Mouse (Mus musculus) embryo, embryonic 10 days (tissue): ENCODE data around the gene Trappc11.
"Not testable (repeated sequence)": the region's sequence is repeated elsewhere in the genome, so short reads cannot be mapped to it uniquely, and the experiment has no call there.

Source experiments
- DNase-seq: peaks from one replicate; pipeline ENCODE4 v3.0.0-alpha.2; 2015; ENCODE audit warnings: low spot score

The Trappc11 gene

GRCm38 (mm10) chr8:47482354-47483071, 50.8 kb downstream of the Trappc11 start:
- DNase-seq: no peak

GRCm38 (mm10) chr8:47480039-47480438, 53.2 kb downstream of the Trappc11 start:
- no peak for DNase-seq

DNA sequence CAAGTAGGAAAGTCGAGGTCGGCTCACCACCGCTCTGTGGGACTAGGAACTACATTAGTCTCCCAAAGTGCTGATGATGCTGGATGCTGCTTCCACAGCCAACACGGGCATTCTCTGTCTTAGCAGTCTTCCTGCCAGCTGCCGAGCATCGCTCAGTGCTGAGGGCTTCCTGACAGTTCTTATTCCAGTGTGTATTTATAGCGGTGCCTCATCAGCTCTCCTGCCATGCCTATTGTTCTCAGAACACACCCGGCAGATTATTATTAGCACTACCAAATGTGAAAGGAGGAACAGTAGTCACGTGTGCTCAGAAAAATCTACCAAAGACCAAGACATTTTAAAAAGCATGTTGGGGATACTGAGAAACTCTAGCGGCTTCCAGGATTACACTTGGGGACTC, 71.6 kb downstream of the Trappc11 start:
- DNase-seq: peak; percentile 15

GRCm38 (mm10) chr8:47459216-47459749, 74.0 kb downstream of the Trappc11 start:
- no peak for DNase-seq

DNA sequence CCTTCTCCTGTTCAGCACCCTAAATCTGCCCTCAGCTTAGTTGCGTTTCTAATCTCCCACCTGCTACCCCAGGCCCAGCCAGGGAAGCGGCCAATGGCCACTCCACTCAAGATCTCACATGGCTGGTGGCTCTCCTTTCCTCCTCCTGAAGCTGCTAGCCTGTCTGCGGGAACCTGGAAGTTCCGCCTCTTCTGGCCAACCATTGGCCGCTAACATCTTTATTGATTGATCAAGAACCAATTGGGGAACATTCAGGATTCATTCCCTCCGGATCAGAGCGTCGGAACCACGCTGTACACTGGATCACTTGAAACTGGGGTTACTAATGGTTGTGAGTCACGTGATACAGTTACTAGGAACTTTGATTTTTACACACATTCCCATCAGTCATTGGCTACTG, 74.7 kb downstream of the Trappc11 start:
- DNase-seq: no peak

DNA sequence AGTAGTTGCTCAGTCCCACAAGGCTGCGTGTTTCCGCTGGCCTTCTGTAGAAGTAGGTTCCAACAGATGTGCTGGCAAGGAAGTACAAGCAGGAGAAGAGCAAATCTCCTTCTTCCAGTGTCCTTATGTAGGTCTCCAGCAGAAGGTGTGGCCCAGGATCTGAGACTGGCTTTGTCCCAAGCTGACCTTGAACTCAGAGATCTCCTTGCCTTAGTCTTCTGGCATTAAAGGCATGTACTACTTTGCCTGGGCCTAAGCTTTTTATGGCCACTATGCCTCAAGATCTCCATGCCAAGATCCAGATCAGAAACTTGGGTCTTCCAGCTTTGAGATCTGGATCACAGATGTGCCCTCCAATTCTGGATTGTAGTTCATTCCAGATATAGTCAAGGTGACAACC, 84.1 kb downstream of the Trappc11 start:
- DNase-seq: not testable (repeated sequence)

DNA sequence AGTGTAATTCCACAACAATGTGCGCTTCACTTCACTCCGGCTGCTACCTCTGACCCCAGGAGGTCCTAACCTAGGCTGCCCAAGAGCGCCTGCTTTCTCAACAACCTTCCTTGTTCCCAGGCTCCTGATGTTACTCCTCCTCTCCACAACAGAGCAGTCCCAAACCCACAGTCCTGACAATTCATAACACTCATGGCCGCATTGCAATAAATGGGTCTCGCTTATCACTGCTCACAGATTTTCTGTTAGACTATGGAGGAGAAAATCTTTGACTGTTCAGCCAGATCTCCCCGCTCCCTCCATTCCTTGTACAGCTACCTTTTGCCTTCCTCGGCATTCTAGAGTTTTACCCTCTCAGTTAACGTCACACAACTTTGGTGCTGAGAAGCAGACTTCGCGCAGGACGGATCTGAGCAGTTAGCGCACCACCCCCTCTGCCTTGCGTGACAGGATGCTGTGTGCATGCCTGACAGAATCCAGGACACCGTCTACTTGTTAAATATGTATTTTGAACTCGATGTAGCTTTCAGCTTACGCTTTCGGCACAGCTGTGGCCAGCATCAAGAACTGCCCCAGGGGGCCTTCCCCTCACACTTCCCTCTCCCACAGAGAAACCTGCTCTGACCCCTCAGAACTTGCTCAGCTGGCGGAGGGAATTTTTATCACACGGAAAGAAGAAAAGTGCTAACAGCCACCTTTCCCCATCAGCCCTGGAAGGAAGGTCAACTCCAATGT, 86.8 kb downstream of the Trappc11 start, which contains the start of gene Stox2:
Gene Stox2 (minus strand): TSS at position 51 of the 735 bp plus-strand sequence.
- DNase-seq: no peak
